Mouse (Mus musculus) myocyte (in vitro differentiated cells): ENCODE results near the gene Pfn3. TPM values are rescaled to one million over a fixed set of nuclear protein-coding genes. Genes with fewer than 3 reads are reported as not detected.

ENCODE experiments used
- H3K27me3 ChIP-seq: one replicate; pipeline ENCODE4 v1.6.1; 2011; ENCODE audit not compliant: control insufficient read depth, insufficient read depth, insufficient read length
- H3K36me3 ChIP-seq: one replicate; pipeline ENCODE4 v1.6.1; 2011; ENCODE audit not compliant: control insufficient read depth, insufficient read depth
- H3K4me2 ChIP-seq: one replicate; pipeline ENCODE4 v1.6.1; 2011; ENCODE audit warnings: low read depth, control low read depth
- H3K4me3 ChIP-seq: one replicate; pipeline ENCODE4 v1.5.1; 2011; ENCODE audit warnings: mild to moderate bottlenecking, control low read depth, moderate library complexity
- H3K79me2 ChIP-seq: one replicate; pipeline ENCODE4 v1.6.1; 2011; ENCODE audit not compliant: control insufficient read depth, insufficient read depth
- H3ac ChIP-seq: one replicate; pipeline ENCODE4 v1.6.1; 2011; ENCODE audit not compliant: control insufficient read depth, insufficient read length
- CEBPB ChIP-seq: IDR thresholded peaks from 2 replicates; pipeline ENCODE4 v1.6.1; 2011; ENCODE audit warnings: mild to moderate bottlenecking, moderate library complexity; ENCODE audit not compliant: poor library complexity, insufficient read depth, severe bottlenecking
- E2F4 ChIP-seq: IDR thresholded peaks from one replicate; pipeline ENCODE4 v1.6.1; 2011; ENCODE audit warnings: mild to moderate bottlenecking, control low read depth, moderate library complexity; ENCODE audit not compliant: insufficient read depth
- MAX ChIP-seq: IDR thresholded peaks from one replicate; pipeline ENCODE4 v1.6.1; 2011; ENCODE audit warnings: low read depth, mild to moderate bottlenecking, control low read depth
- MYOD1 ChIP-seq, 3 experiments: IDR thresholded peaks; one replicate each; pipeline ENCODE4 v1.6.1; 2011; ENCODE audit warnings: control low read depth in 2 of 3, low read depth in 2 of 3, mild to moderate bottlenecking in 2 of 3, moderate library complexity in 1 of 3; ENCODE audit not compliant: insufficient read length in 2 of 3, control insufficient read depth in 1 of 3
- MYOG ChIP-seq, 3 experiments: IDR thresholded peaks; one replicate each; pipeline ENCODE4 v1.6.1; 2011; ENCODE audit warnings: control low read depth in 2 of 3, low read depth in 2 of 3, mild to moderate bottlenecking in 2 of 3; ENCODE audit not compliant: insufficient read length in 2 of 3, control insufficient read depth in 1 of 3, insufficient read depth in 1 of 3
- POLR2A ChIP-seq: IDR thresholded peaks from one replicate; pipeline ENCODE4 v1.6.1; 2011; ENCODE audit warnings: low read depth, mild to moderate bottlenecking, control low read depth, moderate library complexity; ENCODE audit not compliant: insufficient read length
- POLR2AphosphoS2 ChIP-seq: IDR thresholded peaks from one replicate; pipeline ENCODE4 v1.6.1; 2011; ENCODE audit warnings: low read depth, control low read depth; ENCODE audit not compliant: insufficient read length
- REST ChIP-seq: IDR thresholded peaks from one replicate; pipeline ENCODE4 v1.6.1; 2011; ENCODE audit warnings: mild to moderate bottlenecking, control low read depth, moderate library complexity; ENCODE audit not compliant: insufficient read depth, insufficient read length
- SRF ChIP-seq: IDR thresholded peaks from one replicate; pipeline ENCODE4 v1.6.1; 2011; ENCODE audit warnings: low read depth; ENCODE audit not compliant: control insufficient read depth, insufficient read length
- TCF12 ChIP-seq: IDR thresholded peaks from one replicate; pipeline ENCODE4 v1.6.1; 2011; ENCODE audit warnings: mild to moderate bottlenecking, control low read depth; ENCODE audit not compliant: poor library complexity, insufficient read depth, severe bottlenecking
- TCF3 ChIP-seq: IDR thresholded peaks from one replicate; pipeline ENCODE4 v1.6.1; 2011; ENCODE audit warnings: low read depth, control low read depth; ENCODE audit not compliant: insufficient read length
- USF1 ChIP-seq: IDR thresholded peaks from one replicate; pipeline ENCODE4 v1.6.1; 2011; ENCODE audit warnings: low read depth, mild to moderate bottlenecking, control low read depth, moderate library complexity
- polyA plus RNA-seq: library from polyadenylated mRNA; unstranded; fragments of >200 nt; fragmentation: generic; extraction: Trizol; gene quantifications from one replicate; pipeline ENCODE4 v1.2.1, GENCODE M21; 2012; ENCODE audit warnings: missing spikeins

Pfn3 gene
- polyA plus RNA-seq, 1 experiment: not detected

GRCm38 (mm10) chr13:55430566-55430965 lies 15.5 kb upstream of the Pfn3 start:
- H3K4me3 ChIP-seq: no peak overlapping the region
- TF ChIP-seq MYOD1 (IDR thresholded peaks at IDR 0.05; ENCODE audit: control insufficient read depth in 1 of 3, insufficient read length in 2 of 3, low read depth in 2 of 3) (no peak), TCF3 (no peak), TCF12 (no peak), MYOG (IDR thresholded peaks at IDR 0.05; ENCODE audit: control insufficient read depth in 1 of 3, insufficient read depth in 1 of 3, insufficient read length in 2 of 3, low read depth in 2 of 3) (no peak), MAX (no peak), E2F4 (no peak), USF1 (no peak), POLR2AphosphoS2 (no peak), POLR2A (no peak), REST (no peak), SRF (no peak), CEBPB (no peak)
- H3K79me2 ChIP-seq: no peaks in the 10 kb centered on the region
- H3K27me3 ChIP-seq: peaks cover 12% of the 10 kb centered on the region
- H3K36me3 ChIP-seq: no peaks in the 10 kb centered on the region
- H3K4me2 ChIP-seq: no peak overlapping the region
- H3ac ChIP-seq: no peak overlapping the region

GRCm38 (mm10) chr13:55429226-55429888 lies 14.3 kb upstream of the Pfn3 start:
- H3K4me2 ChIP-seq: no peak overlapping the region
- peaks cover 12% of the 10 kb centered on the region for H3K27me3 ChIP-seq
- H3K36me3 ChIP-seq: no peaks in the 10 kb centered on the region
- no peak for TF ChIP-seq MYOG (IDR thresholded peaks at IDR 0.05; ENCODE audit: control insufficient read depth in 1 of 3, insufficient read depth in 1 of 3, insufficient read length in 2 of 3, low read depth in 2 of 3)
- TF ChIP-seq USF1: no peak
- TF ChIP-seq MAX: no peak
- TF ChIP-seq MYOD1 (IDR thresholded peaks at IDR 0.05; ENCODE audit: control insufficient read depth in 1 of 3, insufficient read length in 2 of 3, low read depth in 2 of 3): no peak
- TF ChIP-seq CEBPB: no peak
- TF ChIP-seq TCF12: no peak
- TF ChIP-seq TCF3: no peak
- TF ChIP-seq E2F4: no peak
- no peak for TF ChIP-seq POLR2A
- no peak for TF ChIP-seq REST
- no peak for TF ChIP-seq SRF
- H3K4me3 ChIP-seq: no peak overlapping the region
- no peaks in the 10 kb centered on the region for H3K79me2 ChIP-seq
- no peak overlapping the region for H3ac ChIP-seq

GRCm38 (mm10) chr13:55426613-55427012 lies 11.6 kb upstream of the Pfn3 start, which contains the start of gene F12:
F12 (minus strand) TSS chr13:55426793.
- no peak within 1 kb of the TSS for H3K4me3 ChIP-seq
- H3K36me3 ChIP-seq: no peaks in the 10 kb centered on the region
- no peak for TF ChIP-seq REST
- TF ChIP-seq TCF12: no peak
- TF ChIP-seq MAX: no peak
- TF ChIP-seq MYOG (IDR thresholded peaks at IDR 0.05; ENCODE audit: control insufficient read depth in 1 of 3, insufficient read depth in 1 of 3, insufficient read length in 2 of 3, low read depth in 2 of 3): no peak
- TF ChIP-seq POLR2AphosphoS2: no peak
- no peak within 1 kb of the TSS for H3ac ChIP-seq
- no peak within 1 kb of the TSS for H3K4me2 ChIP-seq
- H3K79me2 ChIP-seq: no peaks in the 10 kb centered on the region
- peaks cover 22% of the 10 kb centered on the region for H3K27me3 ChIP-seq

GRCm38 (mm10) chr13:55420933-55421800 lies 6.1 kb upstream of the Pfn3 start:
- TF ChIP-seq REST (no peak), MAX (no peak), TCF12 (no peak), SRF (no peak), MYOG (IDR thresholded peaks at IDR 0.05; ENCODE audit: control insufficient read depth in 1 of 3, insufficient read depth in 1 of 3, insufficient read length in 2 of 3, low read depth in 2 of 3) (no peak), E2F4 (no peak), USF1 (no peak), POLR2A (no peak)
- Histone ChIP-seq H3K4me2 (no peak overlapping the region), H3K27me3 (peaks cover 29% of the 10 kb centered on the region), H3K36me3 (no peaks in the 10 kb centered on the region), H3K79me2 (no peaks in the 10 kb centered on the region), H3ac (no peak overlapping the region), H3K4me3 (no peak overlapping the region)
